Mouse (Mus musculus): ENCODE measurements at regions not wholly inside any gene's neighbourhood (a gene's known extent, or its start where the extent isn't known, plus 50 kb on each side); places are given as distances from the start of the nearest gene placed in this dataset.
"Not testable (repeated sequence)": the region's sequence is repeated elsewhere in the genome, so short reads cannot be mapped to it uniquely, and the experiment has no call there.

GRCm38 (mm10) chr17:83061843-83062242, 153.2 kb upstream of the Pkdcc start:
- Histone ChIP-seq H3K4me3 (ENCODE audit: insufficient read depth, low read length) (no peak overlapping the region), H3K27ac (ENCODE audit: insufficient read depth, low read depth, low read length) (no peak overlapping the region), H3K4me1 (ENCODE audit: control insufficient read depth, insufficient read depth, low read length) (peaks cover 31% of the 10 kb centered on the region)
- no peak for TF ChIP-seq POLR2A (IDR thresholded peaks at IDR 0.05; ENCODE audit: borderline replicate concordance, low read depth, low read length)
- TF ChIP-seq CTCF (IDR thresholded peaks at IDR 0.05; ENCODE audit: low read depth, low read length): no peak

- Histone ChIP-seq H3K4me3 (ENCODE audit: insufficient read depth, low read length) (no peak overlapping the region), H3K4me1 (ENCODE audit: control insufficient read depth, insufficient read depth, low read length) (peaks cover 14% of the 10 kb centered on the region), H3K27ac (ENCODE audit: insufficient read depth, low read depth, low read length) (no peak overlapping the region)
- TF ChIP-seq CTCF (IDR thresholded peaks at IDR 0.05; ENCODE audit: low read depth, low read length) (no peak), POLR2A (IDR thresholded peaks at IDR 0.05; ENCODE audit: borderline replicate concordance, low read depth, low read length) (no peak)
Measured at GRCm38 (mm10) chr17:83063848-83064247, 151.2 kb upstream of the Pkdcc start.

DNA sequence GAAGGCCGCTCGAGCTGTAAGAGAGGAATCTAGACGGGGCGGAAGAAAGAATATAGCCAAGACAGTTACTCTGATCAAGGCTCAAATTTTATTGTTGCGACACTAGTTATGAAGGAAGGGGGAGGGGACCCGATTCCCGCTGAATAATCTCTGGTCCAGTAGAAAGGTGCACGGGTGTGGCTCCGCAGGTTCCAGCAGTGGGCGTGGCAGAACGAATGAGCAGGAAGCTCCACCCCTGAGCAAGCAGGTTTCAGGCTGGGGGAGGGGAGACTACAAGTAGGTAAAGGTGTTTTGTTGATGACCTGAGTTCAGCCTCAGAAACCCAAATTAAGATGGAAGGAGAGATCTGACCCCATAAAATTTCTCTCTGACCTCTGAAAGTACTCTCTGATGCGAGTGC, 150.7 kb upstream of the Pkdcc start:
- peaks cover 14% of the 10 kb centered on the region for H3K4me1 ChIP-seq (ENCODE audit: control insufficient read depth, insufficient read depth, low read length)
- H3K27ac ChIP-seq (ENCODE audit: insufficient read depth, low read depth, low read length); H3K4me3 ChIP-seq (ENCODE audit: insufficient read depth, low read length): not testable (repeated sequence)

DNA sequence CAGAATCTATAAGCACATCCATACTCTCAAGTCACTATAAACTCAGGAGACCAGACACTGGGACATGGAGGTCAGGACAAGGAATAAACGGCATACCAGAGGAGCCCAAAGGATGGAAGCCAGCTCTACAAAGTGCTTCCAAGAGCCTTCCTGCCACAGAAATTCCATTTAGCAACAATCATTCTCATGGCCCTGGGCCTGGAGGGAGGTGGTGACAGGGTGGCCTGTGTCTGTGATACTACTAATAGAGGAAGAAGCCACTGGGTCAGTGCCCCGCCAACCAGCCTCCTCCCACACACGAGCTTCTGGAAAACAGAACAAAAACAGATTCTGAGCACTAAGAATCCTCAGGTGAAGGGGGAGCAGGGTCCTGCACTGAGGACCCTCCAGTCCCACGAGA, 145.8 kb upstream of the Pkdcc start:
- Histone ChIP-seq H3K27ac (ENCODE audit: insufficient read depth, low read depth, low read length) (no peak overlapping the region), H3K4me1 (ENCODE audit: control insufficient read depth, insufficient read depth, low read length) (peaks cover 7% of the 10 kb centered on the region), H3K4me3 (ENCODE audit: insufficient read depth, low read length) (no peak overlapping the region)
- TF ChIP-seq CTCF (IDR thresholded peaks at IDR 0.05; ENCODE audit: low read depth, low read length) (no peak), POLR2A (IDR thresholded peaks at IDR 0.05; ENCODE audit: borderline replicate concordance, low read depth, low read length) (no peak)

DNA sequence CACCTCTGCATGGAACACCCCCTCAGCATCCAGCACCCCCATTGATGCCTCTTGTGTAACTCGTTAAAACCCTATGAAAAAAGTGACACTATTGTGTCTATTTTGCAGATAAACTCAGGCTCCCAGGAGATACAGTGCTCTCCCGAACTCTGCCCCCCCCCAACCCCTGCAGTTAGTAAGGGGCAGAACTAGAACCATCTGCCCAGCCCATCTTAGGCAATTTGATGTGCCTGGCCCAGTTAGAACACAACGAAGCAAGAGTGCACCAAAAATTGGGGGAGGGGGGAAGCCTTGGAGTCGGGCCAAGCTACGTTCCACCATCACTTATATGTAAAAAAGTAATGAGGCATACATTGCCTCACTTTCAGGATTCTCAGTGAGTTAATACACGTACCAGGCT, 143.3 kb upstream of the Pkdcc start:
- H3K4me1 ChIP-seq (ENCODE audit: control insufficient read depth, insufficient read depth, low read length): peaks cover 15% of the 10 kb centered on the region
- H3K27ac ChIP-seq (ENCODE audit: insufficient read depth, low read depth, low read length): no peak overlapping the region
- TF ChIP-seq CTCF (IDR thresholded peaks at IDR 0.05; ENCODE audit: low read depth, low read length) (no peak), POLR2A (IDR thresholded peaks at IDR 0.05; ENCODE audit: borderline replicate concordance, low read depth, low read length) (no peak)
- H3K4me3 ChIP-seq (ENCODE audit: insufficient read depth, low read length): no peak overlapping the region

DNA sequence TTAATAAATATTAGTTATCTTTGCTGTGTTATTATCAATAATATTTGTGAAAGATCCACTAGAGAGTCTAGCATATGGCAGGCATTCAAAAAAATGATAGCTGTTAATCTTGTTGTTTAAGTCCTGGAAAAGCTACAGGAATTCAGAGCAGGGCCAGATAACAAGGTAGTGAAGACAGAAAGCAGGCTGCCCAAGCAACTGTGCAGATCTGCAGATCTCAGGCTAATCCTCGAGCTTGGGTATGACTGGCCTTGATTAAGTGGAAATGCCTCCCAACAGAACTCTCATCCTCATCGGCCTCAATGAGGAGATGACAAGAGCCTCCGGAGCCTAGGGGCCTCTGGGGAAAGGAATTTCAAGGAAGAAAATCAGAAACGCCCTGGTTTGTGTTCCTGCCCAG, 142.9 kb upstream of the Pkdcc start:
- Histone ChIP-seq H3K27ac (ENCODE audit: insufficient read depth, low read depth, low read length) (no peak overlapping the region), H3K4me3 (ENCODE audit: insufficient read depth, low read length) (no peak overlapping the region), H3K4me1 (ENCODE audit: control insufficient read depth, insufficient read depth, low read length) (peaks cover 15% of the 10 kb centered on the region)
- TF ChIP-seq POLR2A (IDR thresholded peaks at IDR 0.05; ENCODE audit: borderline replicate concordance, low read depth, low read length) (no peak), CTCF (IDR thresholded peaks at IDR 0.05; ENCODE audit: low read depth, low read length) (no peak)

GRCm38 (mm10) chr17:83074893-83075292, 140.2 kb upstream of the Pkdcc start:
- TF ChIP-seq CTCF (IDR thresholded peaks at IDR 0.05; ENCODE audit: low read depth, low read length): no peak
- TF ChIP-seq POLR2A (IDR thresholded peaks at IDR 0.05; ENCODE audit: borderline replicate concordance, low read depth, low read length): no peak
- H3K4me3 ChIP-seq (ENCODE audit: insufficient read depth, low read length): no peak overlapping the region
- H3K4me1 ChIP-seq (ENCODE audit: control insufficient read depth, insufficient read depth, low read length): peaks cover 23% of the 10 kb centered on the region
- peak overlapping the region; percentile 13; the same call in 1 of the 2 replicates for H3K27ac ChIP-seq (ENCODE audit: insufficient read depth, low read depth, low read length)

DNA sequence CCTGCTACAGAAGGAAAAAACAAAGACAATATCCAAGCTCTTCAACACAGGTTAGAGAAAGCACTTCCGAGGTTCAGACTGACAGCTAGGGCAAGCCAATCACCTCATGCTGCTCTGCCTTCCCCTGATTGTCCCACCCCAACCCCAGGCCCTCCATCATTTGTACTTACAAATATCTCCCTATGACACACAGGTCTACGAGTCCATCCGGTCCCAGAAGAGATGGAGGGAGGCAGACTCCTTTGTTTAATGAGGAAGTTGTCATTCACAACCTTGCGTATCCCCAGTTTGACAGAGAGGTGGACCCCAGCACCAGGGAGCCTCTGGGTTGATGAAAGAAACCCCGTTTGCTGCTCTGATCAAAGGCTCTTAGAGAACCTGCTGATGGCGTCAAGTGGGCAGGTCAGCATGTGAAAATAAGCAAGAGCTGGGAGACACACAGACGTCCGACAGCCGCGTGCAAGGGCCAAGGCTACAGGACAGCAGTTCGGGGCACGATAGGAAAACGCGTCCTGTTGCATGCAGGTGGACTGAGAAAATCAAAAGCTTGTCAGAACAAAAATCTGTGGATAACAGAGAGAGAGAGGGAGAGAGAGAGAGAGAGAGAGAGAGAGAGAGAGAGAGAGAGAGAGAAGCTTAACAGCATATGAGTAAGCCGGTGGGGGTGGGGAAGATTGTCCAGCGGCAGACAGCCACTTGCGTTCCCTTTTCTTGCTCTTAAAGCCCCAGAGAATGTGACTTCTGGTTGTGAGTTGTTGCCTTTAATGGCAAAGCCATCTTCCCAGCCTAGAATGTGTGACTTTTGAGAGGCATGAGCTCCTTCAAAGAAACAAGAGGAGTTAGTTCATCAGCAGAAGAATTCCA, 137.1 kb upstream of the Pkdcc start:
- Histone ChIP-seq H3K4me3 (ENCODE audit: insufficient read depth, low read length) (peak overlapping the region; percentile 25), H3K27ac (ENCODE audit: insufficient read depth, low read depth, low read length) (peak overlapping the region; percentile 81), H3K4me1 (ENCODE audit: control insufficient read depth, insufficient read depth, low read length) (peaks cover 34% of the 10 kb centered on the region)
- TF ChIP-seq POLR2A (IDR thresholded peaks at IDR 0.05; ENCODE audit: borderline replicate concordance, low read depth, low read length) (no peak), CTCF (IDR thresholded peaks at IDR 0.05; ENCODE audit: low read depth, low read length) (no peak)

- Histone ChIP-seq H3K4me3 (ENCODE audit: insufficient read depth, low read length) (peak overlapping the region; percentile 25), H3K27ac (ENCODE audit: insufficient read depth, low read depth, low read length) (peak overlapping the region; percentile 81), H3K4me1 (ENCODE audit: control insufficient read depth, insufficient read depth, low read length) (peaks cover 34% of the 10 kb centered on the region)
- no peak for TF ChIP-seq POLR2A (IDR thresholded peaks at IDR 0.05; ENCODE audit: borderline replicate concordance, low read depth, low read length)
- TF ChIP-seq CTCF (IDR thresholded peaks at IDR 0.05; ENCODE audit: low read depth, low read length): 0 out of 2 replicates have a peak, but pooled peaks have one; percentile 17
Measured at GRCm38 (mm10) chr17:83078601-83079360, 136.3 kb upstream of the Pkdcc start.

DNA sequence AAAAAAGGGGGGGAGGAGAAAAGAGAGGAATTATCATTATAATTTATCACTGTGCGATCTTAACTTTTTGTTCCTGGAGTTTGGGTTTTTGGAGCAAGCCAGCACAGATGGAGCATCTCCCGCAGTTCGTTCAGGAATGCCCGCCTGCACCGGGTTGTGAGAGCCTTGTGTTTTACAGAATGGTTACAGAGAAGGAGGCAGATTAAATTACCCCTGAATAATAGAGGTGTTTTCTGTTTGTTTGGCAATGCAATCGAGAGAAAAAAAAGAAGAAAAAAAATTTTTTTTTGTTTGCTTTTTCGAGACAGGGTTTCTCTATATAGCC, 135.8 kb upstream of the Pkdcc start:
- H3K4me1 ChIP-seq (ENCODE audit: control insufficient read depth, insufficient read depth, low read length): peaks cover 34% of the 10 kb centered on the region
- H3K27ac ChIP-seq (ENCODE audit: insufficient read depth, low read depth, low read length): no peak overlapping the region
- TF ChIP-seq POLR2A (IDR thresholded peaks at IDR 0.05; ENCODE audit: borderline replicate concordance, low read depth, low read length): no peak
- TF ChIP-seq CTCF (IDR thresholded peaks at IDR 0.05; ENCODE audit: low read depth, low read length): no peak
- no peak overlapping the region for H3K4me3 ChIP-seq (ENCODE audit: insufficient read depth, low read length)

Data from bone marrow macrophage, adult 2 months (primary cell).